Mouse (Mus musculus) lung, postnatal 0 days (tissue): ENCODE results near the gene Hist1h4b. TPM values are rescaled to one million over a fixed set of nuclear protein-coding genes. Genes with fewer than 3 reads are reported as not detected.
"Not testable (repeated sequence)": the region's sequence is repeated elsewhere in the genome, so short reads cannot be mapped to it uniquely, and the experiment has no call there.

Source experiments
- ATAC-seq: fragments of 200-750 bp; cut with Nextera tagmentation; 2 replicates; pipeline ENCODE4 v1.8.0; 2017; ENCODE audit warnings: moderate library complexity
- DNase-seq: peaks from one replicate; pipeline ENCODE4 v3.0.0-alpha.2; 2016; ENCODE audit warnings: low spot score
- H3K27ac ChIP-seq: fragments of 300-500 bp; sonication (generic); 2 replicates; pipeline ENCODE4 v1.5.1; 2014; ENCODE audit warnings: antibody characterized with exemption, mild to moderate bottlenecking, low read length, mixed read lengths
- H3K27me3 ChIP-seq: fragments of 300-500 bp; sonication (generic); replicated peaks from 2 replicates; pipeline ENCODE4 v1.6.1; 2014; ENCODE audit warnings: low read length, mixed read lengths; ENCODE audit not compliant: insufficient read depth
- H3K36me3 ChIP-seq: fragments of 300-500 bp; sonication (generic); 2 replicates; pipeline ENCODE4 v1.6.1; 2014; ENCODE audit warnings: low read length, mixed read lengths; ENCODE audit not compliant: insufficient read depth
- H3K4me1 ChIP-seq: fragments of 300-500 bp; sonication (generic); 2 replicates; pipeline ENCODE4 v1.6.1; 2014; ENCODE audit warnings: antibody characterized with exemption, low read depth, low read length, mixed read lengths; ENCODE audit not compliant: insufficient read depth
- H3K4me2 ChIP-seq: fragments of 300-500 bp; sonication (generic); replicated peaks from 2 replicates; pipeline ENCODE4 v1.6.1; 2014; ENCODE audit warnings: low read depth, mild to moderate bottlenecking, low read length, moderate library complexity, mixed read lengths
- H3K4me3 ChIP-seq: fragments of 300-500 bp; sonication (generic); 2 replicates; pipeline ENCODE4 v1.5.1; 2014; ENCODE audit warnings: low read depth, low read length
- H3K9ac ChIP-seq: fragments of 300-500 bp; sonication (generic); replicated peaks from 2 replicates; pipeline ENCODE4 v1.6.1; 2014; ENCODE audit warnings: low read depth, mild to moderate bottlenecking
- H3K9me3 ChIP-seq: fragments of 300-500 bp; sonication (generic); 2 replicates; pipeline ENCODE4 v1.6.1; 2016; ENCODE audit warnings: low read length, mixed read lengths
- CTCF ChIP-seq: IDR thresholded peaks from 2 replicates; pipeline ENCODE4 v1.5.1; 2016; ENCODE audit warnings: antibody characterized with exemption, mild to moderate bottlenecking
- EP300 ChIP-seq: IDR thresholded peaks from 2 replicates; pipeline ENCODE4 v1.6.1; 2016; ENCODE audit warnings: antibody characterized with exemption, mild to moderate bottlenecking, control low read depth
- WGBS: fragments of 180-500 bp; shearing (Covaris S2); extraction: QIAGEN DNeasy Blood & Tissue Kit; methylation state at CpG from one replicate; pipeline ENCODE4 v1.1.7; 2014; 5-methylcytosine and 5-hydroxymethylcytosine counted together
- polyA plus RNA-seq: library from polyadenylated mRNA; unstranded; fragments of >200 nt; fragmentation: Nextera tagmentation; extraction: Ambion mirVana; gene quantifications from 2 replicates; pipeline ENCODE4 v1.2.1, GENCODE M21; 2015

Gene Hist1h4b
- polyA plus RNA-seq, 1 experiment from 2014 or later = 0.57 TPM

GRCm38 (mm10) chr13:23717176-23717575 is 39.6 kb upstream of the Hist1h4b start:
- H3K4me1 ChIP-seq = no peaks in the 10 kb centered on the region
- no peak overlapping the region for H3K9ac ChIP-seq
- DNase-seq = no peak
- 51% methylated on average over 11 of the region's 11 CpGs for WGBS
- H3K27ac ChIP-seq = no peak overlapping the region
- H3K4me2 ChIP-seq = no peak overlapping the region
- no peaks in the 10 kb centered on the region for H3K27me3 ChIP-seq
- H3K9me3 ChIP-seq = no peaks in the 10 kb centered on the region
- TF ChIP-seq CTCF (no peak), EP300 (no peak)
- no peak for ATAC-seq
- H3K36me3 ChIP-seq = no peaks in the 10 kb centered on the region
- H3K4me3 ChIP-seq = no peak overlapping the region

GRCm38 (mm10) chr13:23717593-23718245 is 39.1 kb upstream of the Hist1h4b start:
- not testable (repeated sequence) for ATAC-seq, H3K27ac ChIP-seq, H3K4me3 ChIP-seq, H3K4me1 ChIP-seq, H3K27me3 ChIP-seq, H3K9ac ChIP-seq, DNase-seq, H3K4me2 ChIP-seq, H3K9me3 ChIP-seq, H3K36me3 ChIP-seq
- WGBS = 18% methylated on average over 2 of the region's 2 CpGs

- H3K9ac ChIP-seq = no peak overlapping the region
- H3K36me3 ChIP-seq = no peaks in the 10 kb centered on the region
- no peaks in the 10 kb centered on the region for H3K9me3 ChIP-seq
- peak; percentile 52 for ATAC-seq
- no peak for TF ChIP-seq EP300
- H3K4me2 ChIP-seq = no peak overlapping the region
- H3K27ac ChIP-seq = no peak overlapping the region
- no peaks in the 10 kb centered on the region for H3K27me3 ChIP-seq
- WGBS = 54% methylated on average over 4 of the region's 4 CpGs
- no peak overlapping the region for H3K4me3 ChIP-seq
- H3K4me1 ChIP-seq = no peaks in the 10 kb centered on the region
- DNase-seq = no peak
These were observed 32.6 kb upstream of the Hist1h4b start for GRCm38 (mm10) chr13:23724239-23724638.

GRCm38 (mm10) chr13:23725213-23725612 is 31.6 kb upstream of the Hist1h4b start:
- no peaks in the 10 kb centered on the region for H3K27me3 ChIP-seq
- H3K36me3 ChIP-seq = no peaks in the 10 kb centered on the region
- H3K9ac ChIP-seq = no peak overlapping the region
- ATAC-seq (no peak), DNase-seq (no peak)
- no peak overlapping the region for H3K4me2 ChIP-seq
- WGBS = no CpG with 5 or more reads among the region's 1 CpGs
- H3K4me1 ChIP-seq = no peaks in the 10 kb centered on the region
- H3K4me3 ChIP-seq = no peak overlapping the region
- no peaks in the 10 kb centered on the region for H3K9me3 ChIP-seq
- H3K27ac ChIP-seq = no peak overlapping the region
- TF ChIP-seq CTCF = no peak
- no peak for TF ChIP-seq EP300

GRCm38 (mm10) chr13:23728472-23729191 is 28.2 kb upstream of the Hist1h4b start:
- Histone ChIP-seq H3K4me2 (no peak overlapping the region), H3K36me3 (no peaks in the 10 kb centered on the region), H3K9ac (no peak overlapping the region), H3K4me3 (no peak overlapping the region), H3K27me3 (no peaks in the 10 kb centered on the region), H3K9me3 (no peaks in the 10 kb centered on the region), H3K4me1 (0 out of 2 replicates have a peak, but pooled peaks cover 3% of the 10 kb centered on the region), H3K27ac (no peak overlapping the region)
- no peak for TF ChIP-seq EP300
- no peak for TF ChIP-seq CTCF
- 83% methylated on average over 18 of the region's 18 CpGs for WGBS
- DNase-seq = no peak
- no peak for ATAC-seq

GRCm38 (mm10) chr13:23729192-23729525 is 27.7 kb upstream of the Hist1h4b start:
- no peaks in the 10 kb centered on the region for H3K9me3 ChIP-seq
- no peak overlapping the region for H3K9ac ChIP-seq
- no peak for DNase-seq
- TF ChIP-seq EP300 = no peak
- ATAC-seq = no peak
- WGBS = 89% methylated on average over 9 of the region's 9 CpGs
- H3K4me2 ChIP-seq = no peak overlapping the region
- no peaks in the 10 kb centered on the region for H3K36me3 ChIP-seq
- H3K4me1 ChIP-seq = 0 out of 2 replicates have a peak, but pooled peaks cover 3% of the 10 kb centered on the region
- H3K27ac ChIP-seq = no peak overlapping the region
- H3K4me3 ChIP-seq = no peak overlapping the region
- H3K27me3 ChIP-seq = no peaks in the 10 kb centered on the region
